Mouse (Mus musculus) kidney, postnatal 25 days (tissue): ENCODE measurements around the gene Map3k9.

Experiments used
- DNase-seq, 2 experiments: peaks; one replicate each; pipeline ENCODE4 v3.0.0; 2021; ENCODE audit warnings: mixed read lengths in 2 of 2

Gene Map3k9

DNA sequence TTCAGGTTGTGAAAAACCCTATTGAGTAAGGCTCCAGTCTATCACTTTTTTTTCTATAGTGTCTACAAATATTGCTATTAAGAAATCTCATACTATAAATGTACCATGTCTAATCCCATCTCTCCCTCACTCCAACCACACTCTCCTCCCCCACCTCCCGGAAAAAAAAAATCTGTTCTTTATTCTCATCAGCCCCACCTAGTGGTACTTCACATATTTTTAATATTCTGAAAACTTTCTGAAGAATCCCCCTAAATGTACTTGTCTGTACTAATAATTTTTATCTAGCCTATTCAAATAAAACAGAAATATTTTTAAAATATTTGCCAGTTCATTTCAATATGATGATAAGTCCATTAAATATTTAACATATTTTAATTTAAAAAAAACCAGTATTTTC, 78.1 kb downstream of the Map3k9 start:
- no peak for DNase-seq

DNA sequence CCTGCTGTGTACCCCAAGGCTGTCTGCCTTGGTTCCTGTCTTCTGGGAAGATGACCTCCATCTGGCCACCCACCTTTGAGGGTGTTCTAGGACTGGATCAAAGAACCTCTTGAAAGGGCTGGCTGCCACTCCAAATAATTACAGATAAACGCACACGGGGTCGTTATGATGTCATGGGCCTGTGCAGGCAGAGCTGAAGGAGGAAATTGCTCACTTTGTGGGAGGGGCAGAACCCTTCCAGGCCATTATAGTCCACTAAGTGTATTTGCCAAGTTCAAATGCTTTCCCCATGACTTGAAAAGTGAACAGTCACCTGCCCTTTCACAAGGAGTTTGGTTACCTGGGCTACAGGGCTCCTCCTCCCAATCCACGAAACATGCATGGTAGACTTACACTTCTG, 83.0 kb downstream of the Map3k9 start:
- no peak for DNase-seq

DNA sequence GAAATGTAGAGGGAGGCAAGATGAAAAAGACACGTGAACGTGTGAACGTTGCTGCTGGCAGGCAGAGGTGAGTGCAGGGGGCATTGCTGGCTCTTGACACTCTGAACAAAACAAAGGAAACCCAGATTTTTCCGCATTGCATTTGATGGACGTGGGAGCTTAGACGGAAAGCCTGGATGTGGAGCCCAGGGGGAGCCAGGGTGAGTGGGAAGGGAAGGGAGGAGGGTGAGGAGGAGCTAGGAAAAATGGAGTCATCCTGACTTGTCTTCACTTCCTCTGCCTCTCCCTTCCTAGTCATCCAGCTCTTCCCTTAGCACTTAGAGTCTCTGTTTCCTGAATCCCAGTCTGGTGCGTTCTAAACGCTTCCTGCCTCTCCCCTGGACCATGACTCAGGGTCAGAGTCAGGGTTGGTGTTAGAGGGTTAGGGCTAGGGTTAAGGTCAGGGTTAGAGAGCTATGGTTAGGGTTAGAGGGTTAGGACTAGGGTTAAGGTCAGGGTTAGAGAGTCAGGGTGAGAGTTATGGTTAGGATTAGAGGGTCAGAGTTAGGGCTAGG, 89.7 kb downstream of the Map3k9 start:
- peak; percentile 22 to 59 for DNase-seq

DNA sequence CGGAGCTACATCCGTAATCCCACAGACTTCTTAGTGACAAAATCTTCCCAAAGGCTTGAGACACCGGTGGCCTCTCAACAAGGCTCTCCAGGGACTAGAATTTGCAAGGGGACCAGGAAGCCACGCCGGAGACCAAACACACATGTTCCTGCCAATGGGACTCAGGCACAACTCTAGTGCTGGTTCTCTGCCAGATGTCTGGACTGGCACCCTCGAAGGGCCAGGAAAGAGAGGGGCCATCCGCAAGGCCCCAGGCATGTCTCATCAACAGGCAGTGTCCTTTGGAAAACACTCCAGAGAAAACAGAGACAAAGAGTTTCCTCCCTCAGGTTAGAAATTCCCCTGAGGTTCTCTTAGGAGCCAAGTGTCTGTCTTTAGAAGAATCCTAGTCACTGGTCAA, 90.2 kb downstream of the Map3k9 start:
- DNase-seq, result peak; percentile 36 to 71

DNA sequence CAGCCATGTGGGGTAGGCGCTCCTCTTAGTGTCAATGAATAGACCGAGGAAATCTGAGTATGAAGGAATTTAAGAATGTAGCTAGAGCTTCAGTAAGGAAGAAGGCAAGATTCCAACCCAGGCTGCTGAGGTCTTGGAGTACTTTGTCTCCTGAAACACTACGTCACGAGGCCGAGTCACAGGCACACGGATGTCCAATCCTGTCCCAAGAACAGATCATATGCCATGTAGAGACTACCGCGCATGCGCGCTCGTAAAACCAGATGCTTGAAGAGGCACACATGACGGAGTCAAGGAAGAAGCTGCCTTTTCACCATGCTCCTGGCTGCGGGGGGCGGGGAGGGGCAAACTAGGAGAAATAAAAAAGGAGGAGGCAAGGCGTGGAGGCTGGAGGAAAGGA, 90.9 kb downstream of the Map3k9 start:
- no peak for DNase-seq

DNA sequence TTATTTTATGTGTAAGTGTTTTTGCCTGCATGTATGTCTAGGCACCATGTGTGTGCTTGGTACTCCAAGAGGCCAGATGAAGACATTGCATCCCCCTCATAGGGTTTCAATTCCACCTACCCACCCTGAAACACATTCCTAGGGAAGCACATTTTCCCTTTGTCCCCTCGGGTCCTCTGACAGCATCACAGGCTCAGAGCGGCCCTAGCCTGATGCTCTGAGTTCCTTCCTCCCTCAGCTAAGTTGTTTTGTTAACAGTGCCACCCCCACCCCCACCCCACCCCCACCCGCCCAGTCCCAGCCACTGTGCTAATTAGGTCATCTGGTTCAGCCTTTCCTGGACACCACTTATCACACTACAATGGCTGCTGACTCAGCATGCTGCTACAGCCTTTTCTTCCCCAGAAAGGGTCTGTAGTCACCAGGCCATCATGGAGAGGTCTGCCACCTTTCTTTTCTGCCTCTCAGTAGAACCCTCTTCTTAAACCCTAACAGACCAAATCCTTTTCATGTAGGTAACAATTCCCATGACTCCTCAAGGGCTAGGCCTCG, 91.4 kb downstream of the Map3k9 start:
- no peak for DNase-seq

DNA sequence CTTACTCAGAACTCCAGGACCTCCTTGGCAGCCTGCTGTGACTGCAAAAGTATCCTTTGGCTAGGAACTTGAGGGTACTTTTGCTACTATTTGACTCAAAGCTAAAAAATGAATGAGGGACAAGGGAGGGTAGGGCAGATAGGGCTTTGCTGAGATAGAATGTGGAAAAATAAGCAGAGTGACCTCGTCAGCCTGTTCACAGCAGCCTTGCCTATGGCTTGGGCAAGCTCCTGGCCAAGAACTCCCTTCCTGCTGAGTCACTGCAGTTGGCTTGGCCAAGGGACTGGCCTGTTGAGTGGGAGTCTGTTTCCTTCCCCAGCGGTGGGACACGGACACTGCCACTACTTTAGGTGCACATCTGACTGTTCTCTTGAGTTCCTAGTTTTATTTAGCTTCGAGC, 92.4 kb downstream of the Map3k9 start:
- DNase-seq, result peak in 1 of 2 experiments; percentile 45

DNA sequence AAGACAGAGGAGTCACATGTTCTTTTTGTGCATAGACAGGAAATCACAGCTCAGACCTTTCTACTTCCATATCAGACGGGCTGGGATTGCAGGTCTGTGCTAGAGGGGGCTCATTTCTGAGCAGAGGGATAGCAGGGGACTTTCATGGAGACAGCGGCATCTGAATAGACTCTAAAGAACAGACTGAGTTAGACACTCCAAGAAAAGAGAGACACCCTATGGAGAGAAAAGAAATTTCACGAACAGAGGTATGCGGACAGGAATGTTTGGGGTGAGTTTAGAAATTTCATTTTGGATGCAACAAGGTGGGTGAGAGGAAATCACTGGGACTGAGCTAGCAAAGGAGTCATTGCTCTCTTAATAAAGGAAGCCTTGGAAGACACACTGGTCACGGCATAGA, 93.1 kb downstream of the Map3k9 start:
- no peak for DNase-seq

DNA sequence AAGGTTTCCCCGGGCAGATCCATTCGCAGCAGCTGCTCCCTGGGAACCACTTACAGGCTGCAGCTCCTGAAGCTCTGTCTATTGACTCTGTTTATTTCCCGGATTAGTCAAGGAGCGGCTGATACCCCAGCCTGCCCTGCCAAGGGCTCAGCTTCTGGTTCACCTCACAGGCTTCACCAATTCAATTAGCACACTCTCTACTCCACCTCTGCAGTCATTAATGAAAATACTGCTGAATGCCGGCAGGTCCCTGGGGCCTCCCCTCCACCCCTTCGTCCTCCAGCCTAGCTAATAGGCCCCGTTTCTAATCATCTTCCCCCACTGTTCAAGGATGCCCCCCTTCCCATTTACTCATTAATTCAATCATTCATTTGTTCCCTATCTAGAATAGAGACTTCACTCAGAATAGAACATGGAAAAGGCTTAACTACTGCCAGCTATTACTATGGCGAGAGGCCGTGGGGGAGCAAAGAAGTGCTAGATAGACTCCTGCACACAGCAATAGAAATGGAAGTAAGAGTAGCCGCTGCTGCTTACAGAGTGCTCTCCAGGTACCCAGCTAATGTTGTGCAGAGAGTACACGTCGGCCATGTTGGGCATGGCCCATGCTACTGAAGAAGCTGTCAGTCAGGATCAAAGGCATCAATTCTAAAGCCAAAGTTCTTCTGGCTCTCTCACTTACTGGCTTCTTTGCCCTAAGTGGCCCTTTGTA, 94.4 kb downstream of the Map3k9 start:
- DNase-seq, result no peak

DNA sequence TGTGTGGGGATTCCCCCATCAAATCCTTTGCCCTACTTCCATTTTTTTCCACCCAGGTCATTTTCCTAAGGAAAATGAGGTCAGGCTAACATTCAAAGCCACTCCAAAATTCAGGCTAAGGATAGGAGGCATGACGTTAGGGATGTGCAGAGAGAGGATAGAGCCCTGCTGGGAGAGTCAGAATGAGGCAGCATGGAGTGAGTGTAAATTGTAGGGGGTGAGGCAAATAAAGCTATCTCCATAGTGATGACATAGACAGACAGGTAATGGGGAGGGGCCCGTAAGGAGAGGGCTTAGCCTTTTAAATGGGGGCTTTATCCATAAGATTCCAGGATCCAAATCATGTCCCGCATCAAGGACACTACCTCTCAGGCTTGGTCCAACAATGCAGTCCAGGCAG, 95.0 kb downstream of the Map3k9 start:
- DNase-seq, result no peak

DNA sequence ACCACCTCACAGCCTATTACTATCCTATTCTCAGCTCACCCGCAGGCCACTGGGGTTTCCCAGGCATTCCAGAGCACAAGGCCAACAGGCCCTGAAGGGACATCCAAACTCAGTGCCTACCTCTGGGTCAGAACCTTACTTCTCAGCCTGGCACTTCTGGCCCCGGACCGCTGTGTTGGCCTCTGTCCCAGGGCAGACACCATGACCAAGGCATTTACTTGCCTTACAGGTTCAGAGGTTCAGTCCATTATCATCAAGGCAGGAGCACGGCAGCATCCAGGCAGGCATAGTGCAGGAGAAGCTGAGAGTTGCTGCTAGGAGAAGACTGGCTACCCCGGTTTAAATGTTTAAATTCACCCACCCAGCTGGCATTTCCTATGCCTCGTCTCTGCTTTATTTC, 96.9 kb downstream of the Map3k9 start:
- DNase-seq, result no peak

DNA sequence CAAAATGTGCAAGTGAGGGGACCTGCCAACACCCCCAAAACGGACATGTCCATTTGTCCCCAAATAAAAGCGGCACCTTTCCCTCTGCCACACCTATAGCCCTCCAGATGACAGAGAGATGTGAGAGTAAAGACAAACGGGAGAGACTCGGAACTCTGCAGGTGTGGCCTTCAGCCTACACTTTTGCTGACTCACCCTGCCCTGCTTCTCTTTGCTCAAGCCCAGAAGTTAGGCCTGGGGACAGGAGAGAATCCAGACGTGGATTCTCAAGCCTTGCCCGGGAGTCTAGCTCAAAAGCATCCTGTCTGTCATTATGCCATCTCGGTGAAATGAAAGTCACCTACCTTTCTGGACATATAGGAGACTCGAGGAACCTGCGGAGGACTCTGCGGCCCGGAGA, 97.6 kb downstream of the Map3k9 start:
- no peak for DNase-seq

DNA sequence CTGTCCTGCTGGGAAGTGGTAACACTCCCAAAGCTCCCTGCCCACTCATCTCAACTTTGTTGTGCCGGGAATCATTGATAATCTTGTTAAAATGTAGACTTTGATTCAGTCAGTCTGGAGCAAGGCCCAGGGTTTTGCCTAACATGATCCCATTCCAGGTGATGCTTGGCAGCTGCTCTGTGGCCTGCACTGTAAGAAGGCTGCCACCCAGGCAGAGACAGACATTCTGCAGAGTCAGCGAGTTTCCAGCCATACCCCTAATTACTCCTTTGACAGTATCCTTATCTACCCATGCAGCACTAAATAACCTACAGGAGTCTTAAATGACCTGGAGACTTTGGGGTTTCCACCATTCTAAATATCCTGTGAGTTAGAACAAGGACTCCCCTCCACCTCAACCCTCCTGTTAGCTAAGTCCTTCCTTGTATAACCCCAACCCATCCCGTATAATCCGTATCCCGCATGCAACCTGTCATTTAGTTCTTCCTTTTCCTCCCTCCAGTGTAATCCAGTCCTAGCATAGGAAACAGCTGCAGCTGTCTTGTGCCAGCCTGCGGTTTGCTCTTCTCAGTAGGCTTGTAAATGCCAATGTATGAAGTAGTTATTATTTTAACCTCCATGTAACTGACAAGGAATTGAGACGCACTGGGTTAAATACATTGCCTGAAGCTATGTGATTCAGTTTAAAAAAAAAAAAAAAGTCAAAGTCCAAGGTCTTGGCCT, 101.0 kb downstream of the Map3k9 start:
- no peak for DNase-seq

DNA sequence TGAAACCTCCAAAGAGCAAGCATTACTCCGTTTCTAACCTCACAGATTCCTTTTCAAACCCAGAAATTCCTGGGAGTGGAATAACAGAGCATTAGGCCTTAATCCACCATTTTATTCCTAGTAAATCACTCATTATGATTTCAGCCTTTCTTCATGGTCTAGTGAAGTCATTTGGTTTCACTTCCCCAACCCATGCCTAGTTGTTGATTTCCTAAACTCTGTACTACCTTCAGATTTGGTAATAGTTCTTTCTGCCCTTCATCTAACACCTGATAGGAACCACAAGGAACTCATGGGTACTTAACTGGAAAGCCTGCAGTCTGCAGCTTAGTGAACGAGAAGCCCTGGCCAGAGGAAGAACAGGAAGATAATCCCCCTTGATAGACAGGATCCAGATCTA, 105.4 kb downstream of the Map3k9 start:
- no peak for DNase-seq
